Mouse (Mus musculus) NIH3T3 (cell line): ENCODE data around the gene Bach2.
A peak's percentile ranks its signal among the peaks of the same experiment; 100 is the strongest.

Experiments used
- DNase-seq: peaks from one replicate; pipeline ENCODE4 v3.0.0-alpha.2; 2012; ENCODE audit warnings: low read depth

Gene Bach2

GRCm38 (mm10) chr4:32330584-32331314 is 92.1 kb downstream of the Bach2 start:
- DNase-seq, result no peak

- no peak for DNase-seq
These were observed 93.4 kb downstream of the Bach2 start for GRCm38 (mm10) chr4:32332028-32332427.

GRCm38 (mm10) chr4:32334131-32334530 is 95.5 kb downstream of the Bach2 start:
- DNase-seq, result peak; percentile 20

- no peak for DNase-seq
These were observed 96.2 kb downstream of the Bach2 start for GRCm38 (mm10) chr4:32334765-32335164.

- no peak for DNase-seq
These were observed 97.1 kb downstream of the Bach2 start for GRCm38 (mm10) chr4:32335659-32336058.

- DNase-seq, result no peak
These were observed 98.0 kb downstream of the Bach2 start for GRCm38 (mm10) chr4:32336642-32337041.

GRCm38 (mm10) chr4:32337638-32338037 is 99.0 kb downstream of the Bach2 start:
- peak; percentile 43 for DNase-seq

GRCm38 (mm10) chr4:32338451-32338850 is 99.8 kb downstream of the Bach2 start:
- DNase-seq, result no peak

- DNase-seq, result no peak
These were observed 102.2 kb downstream of the Bach2 start for GRCm38 (mm10) chr4:32340844-32341243.

GRCm38 (mm10) chr4:32342269-32342668 is 103.7 kb downstream of the Bach2 start:
- no peak for DNase-seq

GRCm38 (mm10) chr4:32343256-32344165 is 104.9 kb downstream of the Bach2 start:
- peak; percentile 26 for DNase-seq

- no peak for DNase-seq
These were observed 105.7 kb downstream of the Bach2 start for GRCm38 (mm10) chr4:32344276-32344675.

GRCm38 (mm10) chr4:32347202-32347601 is 108.6 kb downstream of the Bach2 start:
- no peak for DNase-seq

- DNase-seq, result no peak
These were observed 109.1 kb downstream of the Bach2 start for GRCm38 (mm10) chr4:32347711-32348110.

GRCm38 (mm10) chr4:32349361-32349760 is 110.8 kb downstream of the Bach2 start:
- DNase-seq, result no peak

GRCm38 (mm10) chr4:32351236-32351635 is 112.6 kb downstream of the Bach2 start:
- DNase-seq, result no peak

- no peak for DNase-seq
These were observed 113.2 kb downstream of the Bach2 start for GRCm38 (mm10) chr4:32351661-32352246.

GRCm38 (mm10) chr4:32352442-32352841 is 113.8 kb downstream of the Bach2 start:
- DNase-seq, result no peak

- DNase-seq, result no peak
These were observed 114.2 kb downstream of the Bach2 start for GRCm38 (mm10) chr4:32352842-32353241.

GRCm38 (mm10) chr4:32355935-32356617 is 117.5 kb downstream of the Bach2 start:
- peak; percentile 28 for DNase-seq

- no peak for DNase-seq
These were observed 119.5 kb downstream of the Bach2 start for GRCm38 (mm10) chr4:32357996-32358600.
